Mouse (Mus musculus): ENCODE data around the gene Cdkn1b. TPM values are rescaled to one million over a fixed set of nuclear protein-coding genes. Genes with fewer than 3 reads are reported as not detected.

Cdkn1b gene
- polyA plus RNA-seq, 1 experiment from 2014 or later, result 18.4 TPM

DNA sequence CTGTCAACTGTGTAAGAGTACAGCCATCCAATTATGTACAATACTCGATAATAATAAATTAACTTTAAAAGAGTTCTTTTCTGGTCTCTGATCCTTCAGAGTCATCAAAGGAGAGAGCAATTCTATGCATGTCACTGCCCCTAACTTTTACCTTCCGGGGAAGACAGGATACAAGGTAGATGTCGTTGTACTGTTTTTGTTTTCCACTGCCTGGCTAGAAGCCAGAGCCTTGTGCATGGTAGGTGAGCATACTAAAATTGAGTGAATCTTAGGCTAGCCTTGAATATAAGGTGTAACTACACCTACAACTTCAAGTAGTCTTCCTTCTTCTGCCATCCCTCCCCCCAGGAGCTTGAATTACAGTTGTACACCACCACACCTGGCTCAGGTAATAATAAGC lies 10.9 kb downstream of the Cdkn1b start:
- ATAC-seq (replicated peaks; ENCODE audit: insufficient number of reproducible peaks, insufficient read depth, low FRiP score, low read depth), result no peak
- Histone ChIP-seq H3K4me2 (peak overlapping the region; percentile 92), H3K9me3 (replicated peaks) (no peaks in the 10 kb centered on the region), H3K27me3 (no peaks in the 10 kb centered on the region), H3K27ac (no peak overlapping the region), H3K36me3 (no peaks in the 10 kb centered on the region), H3K4me1 (replicated peaks) (peaks cover 29% of the 10 kb centered on the region), H3K4me3 (no peak overlapping the region), H3K9ac (no peak overlapping the region)
- 77% methylated on average over 3 of the region's 3 CpGs for WGBS

- 0 out of 2 replicates have a peak overlapping the region, but pooled peaks have one; percentile 7 for H3K4me3 ChIP-seq
- ATAC-seq (replicated peaks; ENCODE audit: insufficient number of reproducible peaks, insufficient read depth, low FRiP score, low read depth), result no peak
- whole genome bisulfite sequencing, result 59% methylated on average over 12 of the region's 12 CpGs
- H3K27me3 ChIP-seq, result no peaks in the 10 kb centered on the region
- H3K36me3 ChIP-seq, result no peaks in the 10 kb centered on the region
- H3K9ac ChIP-seq, result peak overlapping the region; percentile 20; the same call in 1 of the 2 replicates
- no peaks in the 10 kb centered on the region for H3K9me3 ChIP-seq (replicated peaks)
- H3K27ac ChIP-seq, result peak overlapping the region; percentile 45; the same call in 1 of the 2 replicates
- H3K4me1 ChIP-seq (replicated peaks), result peaks cover 20% of the 10 kb centered on the region
- H3K4me2 ChIP-seq, result peak overlapping the region; percentile 40
These were observed 12.4 kb downstream of the Cdkn1b start for GRCm38 (mm10) chr6:134932486-134933206.

DNA sequence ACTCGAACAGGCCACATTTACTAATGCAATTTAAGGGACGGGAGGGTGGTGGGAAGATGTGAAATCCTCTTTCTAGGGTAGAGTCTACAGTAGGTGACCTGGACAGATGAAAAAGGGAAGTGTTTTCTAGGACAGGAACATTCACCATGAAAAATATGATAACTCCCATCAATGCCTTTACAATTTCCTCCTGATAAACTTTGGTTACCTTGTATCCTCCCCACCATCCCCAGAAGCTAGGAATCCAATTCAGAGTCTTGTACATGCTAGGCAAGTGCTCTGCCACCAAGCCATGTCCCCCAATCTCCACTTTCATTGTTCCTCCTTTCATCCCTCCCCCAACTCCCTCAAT lies 13.0 kb downstream of the Cdkn1b start:
- Histone ChIP-seq H3K9ac (no peak overlapping the region), H3K27me3 (no peaks in the 10 kb centered on the region), H3K36me3 (no peaks in the 10 kb centered on the region), H3K9me3 (replicated peaks) (no peaks in the 10 kb centered on the region), H3K4me1 (replicated peaks) (peaks cover 20% of the 10 kb centered on the region), H3K4me3 (no peak overlapping the region), H3K27ac (peak overlapping the region; percentile 45; the same call in 1 of the 2 replicates), H3K4me2 (no peak overlapping the region)
- 84% methylated on average over 2 of the region's 2 CpGs for WGBS
- no peak for ATAC-seq (replicated peaks; ENCODE audit: insufficient number of reproducible peaks, insufficient read depth, low FRiP score, low read depth)

DNA sequence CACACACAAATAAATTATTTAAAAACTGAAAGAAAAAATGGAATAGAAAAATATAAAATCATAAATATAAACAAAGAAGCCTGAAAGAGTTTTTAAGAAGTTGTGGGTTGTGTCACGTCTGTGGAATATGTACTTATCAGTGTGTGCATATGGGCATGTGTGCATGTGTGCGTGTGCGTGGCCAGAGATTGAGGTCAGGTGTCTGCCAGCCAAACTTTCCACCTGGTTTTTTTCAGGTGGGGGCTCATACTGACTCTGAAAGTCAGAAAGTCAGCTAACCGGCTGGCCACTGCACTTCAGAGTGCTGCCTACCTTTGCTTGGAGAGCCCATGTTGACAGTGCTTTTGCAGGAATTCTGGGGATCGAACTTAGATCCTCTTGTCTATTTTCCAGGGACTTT lies 14.1 kb downstream of the Cdkn1b start:
- Histone ChIP-seq H3K36me3 (no peaks in the 10 kb centered on the region), H3K27me3 (no peaks in the 10 kb centered on the region), H3K4me1 (replicated peaks) (peaks cover 20% of the 10 kb centered on the region), H3K9me3 (replicated peaks) (no peaks in the 10 kb centered on the region), H3K27ac (no peak overlapping the region), H3K9ac (no peak overlapping the region), H3K4me2 (no peak overlapping the region), H3K4me3 (no peak overlapping the region)
- WGBS, result 91% methylated on average over 5 of the region's 5 CpGs
- ATAC-seq (replicated peaks; ENCODE audit: insufficient number of reproducible peaks, insufficient read depth, low FRiP score, low read depth), result no peak

- Histone ChIP-seq H3K4me2 (no peak overlapping the region), H3K27me3 (no peaks in the 10 kb centered on the region), H3K4me3 (no peak overlapping the region), H3K36me3 (peaks cover 12% of the 10 kb centered on the region; the same call in 1 of the 2 replicates), H3K27ac (no peak overlapping the region), H3K9me3 (replicated peaks) (no peaks in the 10 kb centered on the region), H3K4me1 (replicated peaks) (peaks cover 17% of the 10 kb centered on the region), H3K9ac (no peak overlapping the region)
- ATAC-seq (replicated peaks; ENCODE audit: insufficient number of reproducible peaks, insufficient read depth, low FRiP score, low read depth), result no peak
- 78% methylated on average over 4 of the region's 4 CpGs for WGBS
These were observed 19.6 kb downstream of the Cdkn1b start for GRCm38 (mm10) chr6:134939781-134940180.

DNA sequence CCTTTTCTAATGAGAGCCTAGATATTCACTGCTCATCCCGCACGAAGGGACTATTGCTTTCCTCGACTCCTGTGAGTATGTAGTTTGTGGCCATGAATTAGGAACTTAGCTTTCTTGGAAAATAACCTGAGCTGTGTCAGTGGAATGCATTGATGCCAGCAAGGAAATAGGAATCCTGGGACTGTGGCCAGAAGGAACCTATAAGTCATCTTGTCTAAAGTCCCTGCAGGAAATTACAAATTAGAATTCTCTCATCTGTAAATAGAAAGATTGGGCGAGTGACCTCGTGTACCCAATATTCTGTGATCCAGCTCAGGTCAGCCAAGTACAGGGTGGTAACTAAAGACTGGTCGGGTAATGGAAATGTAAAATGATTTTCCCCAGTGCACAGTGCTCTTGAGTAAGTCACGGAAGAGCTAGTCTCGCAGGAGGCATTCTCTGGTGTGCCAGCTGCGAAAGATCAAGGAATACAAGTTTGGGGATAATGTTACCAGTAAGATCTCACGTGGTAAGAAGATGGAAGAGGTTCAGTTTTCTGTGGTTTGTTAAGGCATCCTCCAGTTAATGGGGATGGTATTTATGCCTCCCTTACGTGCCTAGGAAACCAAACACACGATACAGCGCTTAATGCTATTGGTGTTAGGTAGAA lies 23.7 kb downstream of the Cdkn1b start:
- Histone ChIP-seq H3K4me3 (no peak overlapping the region), H3K4me1 (replicated peaks) (peaks cover 31% of the 10 kb centered on the region), H3K27ac (0 out of 2 replicates have a peak overlapping the region, but pooled peaks have one; percentile 15), H3K9ac (no peak overlapping the region), H3K36me3 (peaks cover 12% of the 10 kb centered on the region; the same call in 1 of the 2 replicates), H3K27me3 (no peaks in the 10 kb centered on the region), H3K9me3 (replicated peaks) (no peaks in the 10 kb centered on the region), H3K4me2 (no peak overlapping the region)
- ATAC-seq (replicated peaks; ENCODE audit: insufficient number of reproducible peaks, insufficient read depth, low FRiP score, low read depth), result no peak
- WGBS, result 75% methylated on average over 13 of the region's 13 CpGs

- peak overlapping the region; percentile 32 for H3K27ac ChIP-seq
- 43% methylated on average over 6 of the region's 6 CpGs for WGBS
- no peak for ATAC-seq (replicated peaks; ENCODE audit: insufficient number of reproducible peaks, insufficient read depth, low FRiP score, low read depth)
- no peaks in the 10 kb centered on the region for H3K27me3 ChIP-seq
- H3K9me3 ChIP-seq (replicated peaks), result no peaks in the 10 kb centered on the region
- peaks cover 10% of the 10 kb centered on the region; the same call in 1 of the 2 replicates for H3K36me3 ChIP-seq
- peaks cover 31% of the 10 kb centered on the region for H3K4me1 ChIP-seq (replicated peaks)
- H3K9ac ChIP-seq, result no peak overlapping the region; the same call in 1 of the 2 replicates
- H3K4me3 ChIP-seq, result no peak overlapping the region
- no peak overlapping the region for H3K4me2 ChIP-seq
These were observed 25.9 kb downstream of the Cdkn1b start for GRCm38 (mm10) chr6:134946054-134946453.

- H3K4me2 ChIP-seq, result no peak overlapping the region
- H3K9me3 ChIP-seq (replicated peaks), result no peaks in the 10 kb centered on the region
- H3K9ac ChIP-seq, result no peak overlapping the region
- peaks cover 31% of the 10 kb centered on the region for H3K4me1 ChIP-seq (replicated peaks)
- WGBS, result 76% methylated on average over 9 of the region's 9 CpGs
- no peak for ATAC-seq (replicated peaks; ENCODE audit: insufficient number of reproducible peaks, insufficient read depth, low FRiP score, low read depth)
- no peaks in the 10 kb centered on the region for H3K27me3 ChIP-seq
- no peak overlapping the region for H3K27ac ChIP-seq
- H3K4me3 ChIP-seq, result no peak overlapping the region
- H3K36me3 ChIP-seq, result peaks cover 10% of the 10 kb centered on the region; the same call in 1 of the 2 replicates
These were observed 26.7 kb downstream of the Cdkn1b start for GRCm38 (mm10) chr6:134946858-134947257.

- WGBS, result 38% methylated on average over 13 of the region's 13 CpGs
- H3K4me1 ChIP-seq (replicated peaks), result peaks cover 28% of the 10 kb centered on the region
- H3K9me3 ChIP-seq (replicated peaks), result no peaks in the 10 kb centered on the region
- no peak overlapping the region for H3K9ac ChIP-seq
- H3K27me3 ChIP-seq, result no peaks in the 10 kb centered on the region
- H3K27ac ChIP-seq, result no peak overlapping the region
- H3K4me2 ChIP-seq, result no peak overlapping the region
- peaks cover 8% of the 10 kb centered on the region; the same call in 1 of the 2 replicates for H3K36me3 ChIP-seq
- no peak for ATAC-seq (replicated peaks; ENCODE audit: insufficient number of reproducible peaks, insufficient read depth, low FRiP score, low read depth)
- H3K4me3 ChIP-seq, result no peak overlapping the region
These were observed 27.3 kb downstream of the Cdkn1b start for GRCm38 (mm10) chr6:134947311-134948087.

DNA sequence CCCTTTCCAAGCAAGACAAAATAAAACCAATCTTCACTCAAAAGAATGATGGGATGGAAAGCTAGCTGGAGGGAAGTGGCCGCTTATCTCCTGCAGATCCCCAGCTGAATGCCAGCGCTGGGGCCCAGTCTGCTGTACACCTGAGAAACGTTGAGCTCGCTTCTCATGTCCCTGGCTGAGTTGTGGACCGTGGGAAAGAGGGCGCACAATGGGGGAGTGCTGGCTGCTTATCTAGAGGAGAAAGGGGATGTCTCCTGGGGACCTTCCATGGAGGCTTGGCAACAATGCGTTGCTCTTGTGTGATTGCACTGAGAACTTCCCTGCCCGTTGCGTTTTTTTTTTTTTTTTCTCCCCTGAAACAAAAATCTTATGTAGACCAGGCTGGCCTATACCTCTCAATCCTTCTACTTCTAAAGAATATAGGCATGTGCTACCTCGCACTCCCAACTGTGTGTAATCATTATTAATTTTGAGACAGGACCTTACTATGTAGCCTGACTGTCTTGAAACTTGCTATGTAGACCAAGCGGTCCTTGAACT lies 28.4 kb downstream of the Cdkn1b start:
- Histone ChIP-seq H3K27ac (no peak overlapping the region), H3K4me3 (no peak overlapping the region), H3K36me3 (peaks cover 11% of the 10 kb centered on the region; the same call in 1 of the 2 replicates), H3K9ac (no peak overlapping the region), H3K4me1 (replicated peaks) (peaks cover 18% of the 10 kb centered on the region), H3K27me3 (no peaks in the 10 kb centered on the region), H3K4me2 (no peak overlapping the region), H3K9me3 (replicated peaks) (no peaks in the 10 kb centered on the region)
- 56% methylated on average over 11 of the region's 11 CpGs for WGBS
- ATAC-seq (replicated peaks; ENCODE audit: insufficient number of reproducible peaks, insufficient read depth, low FRiP score, low read depth), result no peak

GRCm38 (mm10) chr6:134949241-134949640 lies 29.0 kb downstream of the Cdkn1b start:
- Histone ChIP-seq H3K4me2 (no peak overlapping the region), H3K27me3 (no peaks in the 10 kb centered on the region), H3K9ac (no peak overlapping the region), H3K36me3 (peaks cover 11% of the 10 kb centered on the region; the same call in 1 of the 2 replicates), H3K27ac (no peak overlapping the region), H3K4me1 (replicated peaks) (peaks cover 14% of the 10 kb centered on the region), H3K4me3 (no peak overlapping the region), H3K9me3 (replicated peaks) (no peaks in the 10 kb centered on the region)
- ATAC-seq (replicated peaks; ENCODE audit: insufficient number of reproducible peaks, insufficient read depth, low FRiP score, low read depth), result no peak
- WGBS, result 87% methylated on average over 3 of the region's 3 CpGs
